ENCODE assay signal across 26 mouse cellular contexts in the genomic region with DNA sequence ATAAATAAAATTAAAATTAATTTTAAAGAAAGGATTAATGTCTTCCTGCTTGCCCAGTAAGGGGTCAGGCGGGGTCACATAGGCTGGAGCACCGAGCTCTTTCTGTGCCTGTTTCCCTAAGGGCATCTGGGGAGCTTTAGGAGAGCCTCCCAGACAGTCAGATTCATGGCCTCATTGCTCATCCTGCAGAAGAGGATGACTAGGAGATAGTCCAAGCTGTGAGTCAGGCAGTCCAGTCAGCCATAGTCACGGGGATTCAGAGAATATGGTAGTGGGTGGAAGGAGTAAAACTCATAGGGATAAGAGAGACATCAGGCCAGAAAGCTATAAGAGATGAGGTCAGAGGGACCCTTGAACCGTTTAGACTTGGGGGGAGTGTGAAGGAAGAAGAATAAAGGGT.
"Had no signal": no experiment of that assay in that cellular context is flagged by ENCODE, and none has a peak within 500 bp of the region (broad histone marks: within the 10 kb centered on the region; RNA-seq: fewer than 3 reads in every experiment).

No protein-coding gene starts in this region.

- DNase-seq: kidney, adult 18-20 months; kidney, adult 9 months; kidney, postnatal 25 days; layer of hippocampus, adult 9-11 months; left cerebral cortex, postnatal 4 days; liver, postnatal 0 days; retina, postnatal 1 day; right cerebral cortex, postnatal 14 days; right cerebral cortex, postnatal 4 days; thymus, adult 2 months; thymus, postnatal 14 days; thymus, postnatal 4 days had no signal

- H3K27me3 ChIP-seq: limb, embryonic 12.5 days; limb, embryonic 15.5 days; lung, embryonic 15.5 days; megakaryocyte, embryonic 14.5 days; midbrain, embryonic 13.5 days; neural tube, embryonic 13.5 days had no signal

- H3K4me2 ChIP-seq: limb, embryonic 12.5 days; limb, embryonic 15.5 days; liver, embryonic 11.5 days; lung, embryonic 15.5 days; midbrain, embryonic 13.5 days; neural tube, embryonic 13.5 days had no signal

- H3K4me1 ChIP-seq: limb, embryonic 12.5 days; limb, embryonic 15.5 days; lung, embryonic 15.5 days; midbrain, embryonic 10.5 days; midbrain, embryonic 13.5 days had no signal

- H3K36me3 ChIP-seq: limb, embryonic 12.5 days; limb, embryonic 15.5 days; lung, embryonic 15.5 days; midbrain, embryonic 10.5 days; midbrain, embryonic 13.5 days had no signal

- H3K27ac ChIP-seq: kidney, postnatal 0 days; layer of hippocampus, adult 2 months; limb, embryonic 12.5 days; limb, embryonic 15.5 days; liver, embryonic 14.5 days; lung, embryonic 15.5 days; midbrain, embryonic 10.5 days; midbrain, embryonic 13.5 days; neural tube, embryonic 13.5 days; stomach, postnatal 0 days had no signal

- H3K9me3 ChIP-seq: limb, embryonic 12.5 days; limb, embryonic 15.5 days; lung, embryonic 15.5 days; midbrain, embryonic 10.5 days; midbrain, embryonic 13.5 days; neural tube, embryonic 13.5 days had no signal

- ATAC-seq: liver, postnatal 0 days; midbrain, embryonic 13.5 days; midbrain, embryonic 16.5 days had no signal

- H3K4me3 ChIP-seq: layer of hippocampus, adult 2 months; limb, embryonic 12.5 days; limb, embryonic 15.5 days; lung, embryonic 15.5 days; megakaryocyte, embryonic 14.5 days; midbrain, embryonic 10.5 days; midbrain, embryonic 13.5 days; myocyte; neural tube, embryonic 13.5 days had no signal

- H3K9ac ChIP-seq: limb, embryonic 12.5 days; limb, embryonic 15.5 days; liver, embryonic 14.5 days; liver, postnatal 0 days; lung, embryonic 15.5 days; midbrain, embryonic 13.5 days; neural tube, embryonic 13.5 days had no signal
